Mouse (Mus musculus) ovary, adult 18-20 months (tissue): ENCODE measurements at regions not wholly inside any gene's neighbourhood (a gene's known extent, or its start where the extent isn't known, plus 50 kb on each side); places are given as distances from the start of the nearest gene placed in this dataset.

Source experiments
- DNase-seq: peaks from one replicate; pipeline ENCODE4 v3.0.0; 2022; ENCODE audit warnings: low spot score, mixed read lengths

- DNase-seq = no peak
Measured at GRCm38 (mm10) chrX:11170416-11170815, 128.6 kb upstream of the H2al1a start.

GRCm38 (mm10) chrX:11180194-11180816, 118.8 kb upstream of the H2al1a start:
- DNase-seq = no peak

- no peak for DNase-seq
Measured at GRCm38 (mm10) chrX:11181855-11182254, 117.2 kb upstream of the H2al1a start.

- no peak for DNase-seq
Measured at GRCm38 (mm10) chrX:11190851-11191250, 108.2 kb upstream of the H2al1a start.

GRCm38 (mm10) chrX:11204135-11204534, 94.9 kb upstream of the H2al1a start:
- DNase-seq = no peak

GRCm38 (mm10) chrX:11209895-11210294, 89.2 kb upstream of the H2al1a start:
- no peak for DNase-seq

GRCm38 (mm10) chrX:11212811-11213210, 86.2 kb upstream of the H2al1a start:
- DNase-seq = no peak

- no peak for DNase-seq
Measured at GRCm38 (mm10) chrX:11213492-11213891, 85.6 kb upstream of the H2al1a start.

- DNase-seq = no peak
Measured at GRCm38 (mm10) chrX:11239066-11239465, 60.0 kb upstream of the H2al1a start.

- no peak for DNase-seq
Measured at GRCm38 (mm10) chrX:11245576-11245975, 53.5 kb upstream of the H2al1a start.
